In the genomic region with DNA sequence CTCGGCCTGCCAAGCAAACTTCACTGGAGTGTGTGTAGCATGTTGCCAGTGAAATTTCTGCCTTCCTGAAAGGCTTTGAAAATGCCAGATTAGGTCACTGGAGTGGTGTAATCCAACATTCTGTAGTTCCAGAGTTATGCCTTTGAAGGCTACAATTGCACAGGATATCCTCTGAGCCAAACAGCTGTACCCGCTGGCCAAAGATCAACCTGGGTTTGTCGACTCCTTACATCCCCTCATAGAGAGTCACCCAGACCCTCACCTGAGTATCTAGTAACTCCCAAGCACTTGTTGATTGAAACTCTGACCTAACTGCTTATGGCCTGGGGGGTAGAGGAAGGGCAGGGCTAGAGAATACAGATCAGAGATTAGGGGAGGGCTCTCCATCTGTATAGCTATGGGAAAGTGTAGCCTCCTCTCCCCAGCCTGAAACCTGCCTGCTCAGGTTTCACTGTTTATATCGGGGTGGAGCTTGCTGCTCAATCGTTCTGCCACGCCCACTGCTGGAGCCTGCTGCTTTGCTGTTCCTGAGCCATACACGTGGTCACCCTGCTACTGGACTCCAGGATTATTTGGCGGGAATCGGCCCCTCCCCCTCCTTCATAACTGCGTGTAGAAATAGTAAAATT, we compare ENCODE assay signal across 13 mouse cellular contexts. TPM values are rescaled to one million over a fixed set of nuclear protein-coding genes. Genes with fewer than 3 reads are reported as not detected.
DNase-seq lines count a peak whose midpoint lies in the region; ATAC-seq and TF ChIP-seq lines count a peak whose summit lies in the region.
"Had no signal": no experiment of that assay in that cellular context is flagged by ENCODE, and none has a peak within 500 bp of the region (broad histone marks: within the 10 kb centered on the region; RNA-seq: fewer than 3 reads in every experiment).

No protein-coding gene starts in this region.

- H3K27ac ChIP-seq in liver, adult 2 months (replicated peaks; ENCODE audit: insufficient read depth, low read depth, low read length) = no peak overlapping the region
- no peak overlapping the region for H3K27ac ChIP-seq in MEL (ENCODE audit: control insufficient read depth, low read depth, low read length)
- no peak overlapping the region for H3K27ac ChIP-seq in intestine, embryonic 14.5 days (ENCODE audit: low read depth)
- no peak overlapping the region for H3K27ac ChIP-seq in hindbrain, embryonic 12.5 days
- H3K27ac ChIP-seq: hindbrain, embryonic 10.5 days; neural tube, embryonic 13.5 days had no signal

- H3K9me3 ChIP-seq in MEL (replicated peaks; ENCODE audit: insufficient read depth, low read length) = no peaks in the 10 kb centered on the region
- H3K9me3 ChIP-seq in intestine, embryonic 14.5 days (ENCODE audit: control insufficient read depth, low read length) = peaks cover 4% of the 10 kb centered on the region; the same call in 1 of the 2 replicates
- no peaks in the 10 kb centered on the region for H3K9me3 ChIP-seq in hindbrain, embryonic 12.5 days (replicated peaks)

- peak; percentile 44 for DNase-seq in liver, adult 2 months (ENCODE audit: extremely low read depth, low read depth, low spot score)
- DNase-seq in liver (no peak), MEL (ENCODE audit: low read depth, low spot score) (peak; percentile 43)
- DNase-seq in intestine, embryonic 14.5 days (ENCODE audit: low spot score) = no peak
- DNase-seq: adrenal gland, postnatal 14 days; right cerebral cortex, postnatal 14 days; thymus, postnatal 4 days had no signal

- no peak for TF ChIP-seq RAD21 in MEL (IDR thresholded peaks at IDR 0.05; ENCODE audit: low read depth, low read length)

- no peaks in the 10 kb centered on the region for H3K79me2 ChIP-seq in liver, adult 2 months (ENCODE audit: control insufficient read depth, insufficient read depth, low read length)
- H3K79me2 ChIP-seq in MEL (ENCODE audit: control insufficient read depth, insufficient read depth, low read length, poor library complexity) = no peaks in the 10 kb centered on the region

- H3K4me3 ChIP-seq in liver, adult 2 months (ENCODE audit: insufficient read depth, low read depth, low read length) = no peak overlapping the region
- no peak overlapping the region for H3K4me3 ChIP-seq in MEL (ENCODE audit: control insufficient read depth in 1 of 2, insufficient read depth in 1 of 2, low read depth in 2 of 2, low read length in 2 of 2)
- no peak overlapping the region for H3K4me3 ChIP-seq in intestine, embryonic 14.5 days (ENCODE audit: low read depth, low read length)
- no peak overlapping the region for H3K4me3 ChIP-seq in hindbrain, embryonic 12.5 days
- H3K4me3 ChIP-seq: hindbrain, embryonic 10.5 days; neural tube, embryonic 13.5 days had no signal

- 60% methylated on average over 10 of the region's 10 CpGs for WGBS in liver, adult 2 months
- 60% methylated on average over 10 of the region's 10 CpGs for WGBS in intestine, embryonic 14.5 days
- whole genome bisulfite sequencing in hindbrain, embryonic 12.5 days = 67% methylated on average over 10 of the region's 10 CpGs

- no peak for TF ChIP-seq POLR2A in liver, adult 2 months (IDR thresholded peaks at IDR 0.05; ENCODE audit: extremely low read depth, insufficient read depth, low read length)
- no peak for TF ChIP-seq POLR2A in MEL (IDR thresholded peaks at IDR 0.05; ENCODE audit: control insufficient read depth in 1 of 2, insufficient read depth in 1 of 2, low read depth in 1 of 2, low read length in 2 of 2, poor library complexity in 1 of 2)

- H3K9ac ChIP-seq in liver, adult 2 months (ENCODE audit: low read depth, low read length) = no peak overlapping the region
- no peak overlapping the region for H3K9ac ChIP-seq in MEL (ENCODE audit: control insufficient read depth, low read depth, low read length, poor library complexity, severe bottlenecking)
- no peak overlapping the region for H3K9ac ChIP-seq in intestine, embryonic 14.5 days (ENCODE audit: low read length)
- H3K9ac ChIP-seq in hindbrain, embryonic 12.5 days = no peak overlapping the region
- H3K9ac ChIP-seq: neural tube, embryonic 13.5 days had no signal

- no peak for TF ChIP-seq EP300 in MEL (IDR thresholded peaks at IDR 0.05; ENCODE audit: low read depth in 1 of 2, low read length in 2 of 2)

- no peaks in the 10 kb centered on the region for H3K36me3 ChIP-seq in liver, adult 2 months (ENCODE audit: control insufficient read depth, insufficient read depth, low read length)
- H3K36me3 ChIP-seq in MEL (ENCODE audit: control insufficient read depth in 1 of 2, insufficient read depth in 2 of 2, low read length in 2 of 2) = peaks cover 0 to 26% of the 10 kb centered on the region in 2 experiments; a peak in 2 of 4 replicates
- no peaks in the 10 kb centered on the region for H3K36me3 ChIP-seq in intestine, embryonic 14.5 days (ENCODE audit: control insufficient read depth, insufficient read depth, low read length)
- no peaks in the 10 kb centered on the region for H3K36me3 ChIP-seq in hindbrain, embryonic 12.5 days
- H3K36me3 ChIP-seq: hindbrain, embryonic 10.5 days; neural tube, embryonic 13.5 days had no signal

- peaks cover under 1% of the 10 kb centered on the region; the same call in 1 of the 2 replicates for H3K4me1 ChIP-seq in liver, adult 2 months (ENCODE audit: control insufficient read depth, insufficient read depth, low read length)
- H3K4me1 ChIP-seq in MEL (ENCODE audit: control insufficient read depth in 1 of 2, insufficient read depth in 2 of 2, low read length in 2 of 2) = peaks cover 15 to 37% of the 10 kb centered on the region in 2 experiments
- H3K4me1 ChIP-seq in intestine, embryonic 14.5 days (replicated peaks; ENCODE audit: control insufficient read depth, insufficient read depth, low read length) = no peaks in the 10 kb centered on the region
- H3K4me1 ChIP-seq in hindbrain, embryonic 12.5 days = 0 out of 2 replicates have a peak, but pooled peaks cover under 1% of the 10 kb centered on the region

- ATAC-seq in intestine, embryonic 14.5 days (replicated peaks; ENCODE audit: low FRiP score, low TSS enrichment, low read depth) = 0 out of 2 replicates have a peak, but pooled peaks have one; percentile 43
- peak; percentile 66; the same call in 1 of the 2 replicates for ATAC-seq in megakaryocyte-erythroid progenitor cell, adult 5-6 weeks (replicated peaks; ENCODE audit: low FRiP score, low TSS enrichment, poor library complexity, severe bottlenecking)
- ATAC-seq in hindbrain, embryonic 12.5 days (ENCODE audit: low FRiP score) = no peak
- no peak for ATAC-seq in erythroblast, adult 5-6 weeks (replicated peaks; ENCODE audit: low FRiP score, poor library complexity, severe bottlenecking)
- ATAC-seq: forebrain, embryonic 14.5 days had no signal

- H3K4me2 ChIP-seq in intestine, embryonic 14.5 days (ENCODE audit: low read length) = no peak overlapping the region
- no peak overlapping the region for H3K4me2 ChIP-seq in hindbrain, embryonic 12.5 days (replicated peaks)
- H3K4me2 ChIP-seq: neural tube, embryonic 13.5 days had no signal

- no peaks in the 10 kb centered on the region for H3K27me3 ChIP-seq in liver, adult 2 months (ENCODE audit: control insufficient read depth, insufficient read depth, low read length)
- no peaks in the 10 kb centered on the region for H3K27me3 ChIP-seq in MEL (ENCODE audit: control insufficient read depth in 1 of 2, insufficient read depth in 2 of 2, low read length in 2 of 2)
- H3K27me3 ChIP-seq in intestine, embryonic 14.5 days (replicated peaks; ENCODE audit: control insufficient read depth, insufficient read depth, low read length) = no peaks in the 10 kb centered on the region
- H3K27me3 ChIP-seq in hindbrain, embryonic 12.5 days = no peaks in the 10 kb centered on the region
- H3K27me3 ChIP-seq: neural tube, embryonic 13.5 days had no signal

- no peak for TF ChIP-seq CTCF in liver, adult 2 months (IDR thresholded peaks at IDR 0.05; ENCODE audit: low read depth, low read length)
- no peak for TF ChIP-seq CTCF in MEL (IDR thresholded peaks at IDR 0.05 in 2 of 3, conservative IDR thresholded peaks at IDR 0.05 in 1 of 3; ENCODE audit: control insufficient read depth in 1 of 3, insufficient read depth in 1 of 3, low read depth in 2 of 3, low read length in 3 of 3, poor library complexity in 1 of 3, severe bottlenecking in 1 of 3)

TF ChIP-seq in MEL, 35 proteins besides CTCF, POLR2A, EP300 and RAD21:
- TF ChIP-seq POLR2AphosphoS2 (IDR thresholded peaks at IDR 0.05; ENCODE audit: low read length) (no peak), NRF1 (IDR thresholded peaks at IDR 0.05; ENCODE audit: insufficient read depth, low read depth, low read length, poor library complexity, severe bottlenecking) (no peak), SIN3A (IDR thresholded peaks at IDR 0.05; ENCODE audit: low read length) (no peak), KAT2A (conservative IDR thresholded peaks at IDR 0.05; ENCODE audit: low read depth, low read length) (no peak), MEF2A (IDR thresholded peaks at IDR 0.05; ENCODE audit: extremely low read depth, insufficient replicate concordance, low read depth, low read length, poor library complexity, severe bottlenecking) (no peak), HCFC1 (IDR thresholded peaks at IDR 0.05; ENCODE audit: low read depth, low read length) (no peak), POLR2AphosphoS5 (IDR thresholded peaks at IDR 0.05; ENCODE audit: borderline replicate concordance, low read depth, low read length) (no peak), MAX (IDR thresholded peaks at IDR 0.05; ENCODE audit: low read length) (no peak), CHD1 (IDR thresholded peaks at IDR 0.05; ENCODE audit: low read depth, low read length) (no peak), JUND (IDR thresholded peaks at IDR 0.05; ENCODE audit: low read depth, low read length) (no peak), NELFE (IDR thresholded peaks at IDR 0.05; ENCODE audit: low read depth, low read length) (no peak), ZMIZ1 (IDR thresholded peaks at IDR 0.05; ENCODE audit: low read depth, low read length) (no peak), TAL1 (IDR thresholded peaks at IDR 0.05; ENCODE audit: low read length) (no peak), RCOR1 (IDR thresholded peaks at IDR 0.05; ENCODE audit: low read depth, low read length) (no peak)

RNA-seq across cellular contexts. Expression of a gene that starts 6.1 kb away (rescaled TPM):
- 250 and 268 TPM in 2 replicates for total RNA-seq in liver, adult 2 months (2014; rRNA removed)
- 146 and 159 TPM in 2 replicates for polyA plus RNA-seq in liver, adult 2 months (2012; rRNA removed)
- 244 and 293 TPM in 2 replicates for total RNA-seq in MEL (2012; rRNA removed)
- 100 to 1,000 TPM; 305 to 470 TPM for polyA plus RNA-seq in MEL (2012; ENCODE audit: insufficient read depth in 1 of 2, insufficient read length in 2 of 2, low read depth in 1 of 2, low replicate concordance in 2 of 2, missing spikeins in 1 of 2)
- 448 TPM in 2 replicates for polyA plus RNA-seq in intestine, embryonic 14.5 days (2014; fragmentation: Nextera tagmentation; extraction: Ambion mirVana)
- 267 and 287 TPM in 2 replicates for total RNA-seq in megakaryocyte-erythroid progenitor cell, adult 5-6 weeks (2014; fragmentation: Nextera tagmentation)
- total RNA-seq in megakaryocyte-erythroid progenitor cell, adult 5-6 weeks (2017) = 384 and 417 TPM in 2 replicates
- 426 and 443 TPM in 2 replicates for polyA plus RNA-seq in hindbrain, embryonic 12.5 days (2016; fragmentation: Nextera tagmentation; extraction: Ambion mirVana)
- 130 and 147 TPM in 2 replicates for total RNA-seq in erythroblast, adult 5-6 weeks (2015; ENCODE audit: low replicate concordance)
- 125 and 139 TPM in 2 replicates for total RNA-seq in erythroblast, adult 5-6 weeks (2017; ENCODE audit: low replicate concordance)

Comparison
In these comparisons a context has a peak if more than half of its experiments do, and no peak if none do; other contexts are left out.
1. DNase-seq: peak in liver, adult 2 months (single experiment) and MEL (single experiment); none in liver (single experiment) and intestine, embryonic 14.5 days (single experiment).
2. ATAC-seq: peak in intestine, embryonic 14.5 days (single experiment) and megakaryocyte-erythroid progenitor cell, adult 5-6 weeks (single experiment); none in hindbrain, embryonic 12.5 days (single experiment) and erythroblast, adult 5-6 weeks (single experiment).